Mouse (Mus musculus) cerebellum, adult 8-10 months (tissue): ENCODE measurements around the gene Dnaaf3.
"Not testable (repeated sequence)": the region's sequence is repeated elsewhere in the genome, so short reads cannot be mapped to it uniquely, and the experiment has no call there.

Experiments
- DNase-seq: peaks from one replicate; pipeline ENCODE4 v3.0.0; 2022

Gene Dnaaf3

GRCm38 (mm10) chr7:4532005-4532729 lies at the start of gene Dnaaf3:
Gene Dnaaf3, minus strand, starts transcription at chr7:4532453.
- DNase-seq: no peak

GRCm38 (mm10) chr7:4581481-4581880 lies 49.2 kb upstream of the Dnaaf3 start:
- not testable (repeated sequence) for DNase-seq

GRCm38 (mm10) chr7:4572361-4572760 lies 40.1 kb upstream of the Dnaaf3 start:
- not testable (repeated sequence) for DNase-seq

GRCm38 (mm10) chr7:4562660-4563059 lies 30.4 kb upstream of the Dnaaf3 start:
- no peak for DNase-seq

- DNase-seq: no peak
Observed at GRCm38 (mm10) chr7:4557167-4557560, 24.9 kb upstream of the Dnaaf3 start.

GRCm38 (mm10) chr7:4556256-4557166 lies 24.3 kb upstream of the Dnaaf3 start:
- peak; percentile 81 for DNase-seq

GRCm38 (mm10) chr7:4547221-4547641 lies 15.0 kb upstream of the Dnaaf3 start, which contains the start of gene Syt5:
Gene Syt5, minus strand, starts transcription at chr7:4547541.
- DNase-seq: peak; percentile 29

- peak; percentile 77 for DNase-seq
Observed at GRCm38 (mm10) chr7:4546591-4547131, 14.4 kb upstream of the Dnaaf3 start.

- no peak for DNase-seq
Observed at GRCm38 (mm10) chr7:4546050-4546449, 13.8 kb upstream of the Dnaaf3 start.

GRCm38 (mm10) chr7:4542013-4542412 lies 9.8 kb upstream of the Dnaaf3 start:
- DNase-seq: no peak

- DNase-seq: no peak
Observed at GRCm38 (mm10) chr7:4541344-4541743, 9.1 kb upstream of the Dnaaf3 start.

- DNase-seq: no peak
Observed at GRCm38 (mm10) chr7:4539019-4539418, 6.8 kb upstream of the Dnaaf3 start.

- DNase-seq: no peak
Observed at GRCm38 (mm10) chr7:4537181-4537580, 4.9 kb upstream of the Dnaaf3 start.

- no peak for DNase-seq
Observed at GRCm38 (mm10) chr7:4536369-4536768, 4.1 kb upstream of the Dnaaf3 start.

GRCm38 (mm10) chr7:4530166-4530565 lies 2.1 kb downstream of the Dnaaf3 start:
- not testable (repeated sequence) for DNase-seq

- no peak for DNase-seq
Observed at GRCm38 (mm10) chr7:4527302-4527689, 5.0 kb downstream of the Dnaaf3 start.

- DNase-seq: peak; percentile 45
Observed at GRCm38 (mm10) chr7:4526341-4527301, 5.6 kb downstream of the Dnaaf3 start.

GRCm38 (mm10) chr7:4524212-4524922 lies 7.9 kb downstream of the Dnaaf3 start, which contains the start of gene Tnni3:
Gene Tnni3, minus strand, starts transcription at chr7:4524229.
- DNase-seq: not testable (repeated sequence)

GRCm38 (mm10) chr7:4523205-4524130 lies 8.8 kb downstream of the Dnaaf3 start:
- DNase-seq: no peak

- DNase-seq: no peak
Observed at GRCm38 (mm10) chr7:4522292-4522691, 10.0 kb downstream of the Dnaaf3 start.
